Mouse (Mus musculus) liver, embryonic 16.5 days (tissue): ENCODE measurements around the gene Pdss2. TPM values are rescaled to one million over a fixed set of nuclear protein-coding genes. Genes with fewer than 3 reads are reported as not detected.

Source experiments
- ATAC-seq: fragments of 200-750 bp; cut with Nextera tagmentation; 2 replicates; pipeline ENCODE4 v1.8.0; 2017; ENCODE audit warnings: low read depth, mild to moderate bottlenecking, moderate number of reproducible peaks, moderate library complexity
- H3K27ac ChIP-seq: fragments of 300-500 bp; sonication (generic); 2 replicates; pipeline ENCODE4 v1.5.1; 2014; ENCODE audit warnings: mild to moderate bottlenecking, low read length
- H3K27me3 ChIP-seq: fragments of 300-500 bp; sonication (generic); 2 replicates; pipeline ENCODE4 v1.6.1; 2014; ENCODE audit warnings: low read depth, low read length, mixed read lengths; ENCODE audit not compliant: control insufficient read depth, insufficient read depth
- H3K36me3 ChIP-seq: fragments of 300-500 bp; sonication (generic); 2 replicates; pipeline ENCODE4 v1.6.1; 2014; ENCODE audit warnings: mild to moderate bottlenecking; ENCODE audit not compliant: control insufficient read depth, insufficient read depth
- H3K4me1 ChIP-seq: fragments of 300-500 bp; sonication (generic); 2 replicates; pipeline ENCODE4 v1.6.1; 2014; ENCODE audit warnings: low read depth, low read length, mixed read lengths; ENCODE audit not compliant: control insufficient read depth
- H3K4me2 ChIP-seq: fragments of 300-500 bp; sonication (generic); 2 replicates; pipeline ENCODE4 v1.6.1; 2014; ENCODE audit warnings: low read depth, low read length, mixed read lengths
- H3K4me3 ChIP-seq: fragments of 300-500 bp; sonication (generic); 2 replicates; pipeline ENCODE4 v1.5.1; 2014; ENCODE audit warnings: low read depth, mild to moderate bottlenecking, low read length
- H3K9ac ChIP-seq: fragments of 300-500 bp; sonication (generic); 2 replicates; pipeline ENCODE4 v1.6.1; 2014; ENCODE audit warnings: low read depth, low read length
- H3K9me3 ChIP-seq: fragments of 300-500 bp; sonication (generic); replicated peaks from 2 replicates; pipeline ENCODE4 v1.6.1; 2016; ENCODE audit warnings: low read length; ENCODE audit not compliant: control insufficient read depth
- WGBS: fragments of 180-500 bp; shearing (Covaris S2); extraction: QIAGEN DNeasy Blood & Tissue Kit; methylation state at CpG from one replicate; pipeline ENCODE4 v1.1.7; 2014; ENCODE audit not compliant: insufficient replicate concordance; 5-methylcytosine and 5-hydroxymethylcytosine counted together
- polyA plus RNA-seq: library from polyadenylated mRNA; unstranded; fragments of >200 nt; fragmentation: Nextera tagmentation; extraction: Ambion mirVana; gene quantifications from 2 replicates; pipeline ENCODE4 v1.2.1, GENCODE M21; 2015

The Pdss2 gene
- polyA plus RNA-seq, 1 experiment from 2014 or later: 6.4 TPM

DNA sequence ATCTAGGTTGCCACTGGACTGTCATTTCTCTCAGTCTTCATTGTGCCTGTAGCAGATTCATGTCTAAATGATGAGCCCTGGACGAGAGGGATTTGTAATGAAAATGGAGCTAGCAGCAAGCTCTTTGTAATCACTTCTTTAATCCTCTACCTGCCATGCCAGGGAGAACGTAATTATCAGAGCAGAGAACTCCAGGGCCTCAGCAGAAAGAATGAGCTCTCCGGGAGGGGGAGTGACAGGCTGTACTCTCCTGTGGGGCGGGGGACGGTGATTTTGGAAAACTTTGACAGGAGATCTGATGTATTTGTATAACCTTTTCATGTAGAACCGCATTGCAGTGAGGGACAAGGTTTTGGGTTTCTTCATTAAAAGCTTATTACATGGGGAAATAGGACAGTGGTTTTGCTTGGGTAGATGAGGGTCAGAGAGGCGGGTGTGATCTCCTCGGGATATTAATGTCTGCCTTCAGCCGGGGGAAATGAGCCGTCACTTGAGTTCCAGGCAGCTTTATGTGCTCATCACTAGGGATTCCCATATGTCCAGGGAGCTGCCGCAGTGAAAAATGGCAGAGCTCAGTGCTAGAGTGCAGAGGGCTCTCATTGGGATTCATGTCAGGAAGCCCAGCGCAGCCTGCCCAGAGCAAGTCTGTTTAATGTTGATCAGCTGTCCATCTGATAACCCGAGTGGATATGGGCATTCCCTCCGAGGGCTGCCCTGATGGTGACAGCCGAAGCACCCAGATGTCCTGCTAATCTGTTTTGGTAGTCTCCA is 110.8 kb downstream of the Pdss2 start:
- WGBS: 53% methylated on average over 15 of the region's 15 CpGs
- H3K36me3 ChIP-seq: no peaks in the 10 kb centered on the region
- H3K27me3 ChIP-seq: no peaks in the 10 kb centered on the region
- H3K27ac ChIP-seq: no peak overlapping the region
- no peak overlapping the region for H3K4me3 ChIP-seq
- H3K9ac ChIP-seq: no peak overlapping the region
- no peak overlapping the region for H3K4me2 ChIP-seq
- no peaks in the 10 kb centered on the region for H3K4me1 ChIP-seq
- ATAC-seq: no peak
- H3K9me3 ChIP-seq: no peaks in the 10 kb centered on the region

DNA sequence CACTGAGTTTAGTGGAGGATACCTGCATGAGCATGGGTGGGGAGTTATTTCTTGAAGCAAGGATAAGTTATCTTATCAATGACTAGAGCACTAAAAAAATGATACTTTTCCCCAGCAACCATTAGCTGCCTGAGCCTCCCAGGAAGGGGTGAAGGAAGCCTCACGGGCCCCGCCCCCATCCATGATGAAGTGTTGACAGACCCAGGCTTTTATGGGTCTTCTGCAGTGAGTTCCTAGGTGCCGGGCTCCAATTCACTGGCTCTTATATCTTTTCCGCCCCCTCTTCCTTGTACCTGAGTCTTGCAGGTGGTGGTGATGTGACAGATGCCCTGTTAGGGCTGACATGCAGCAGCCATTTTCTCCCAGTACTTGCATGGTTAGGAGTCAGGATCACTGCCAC is 114.6 kb downstream of the Pdss2 start:
- Histone ChIP-seq H3K4me3 (no peak overlapping the region), H3K4me1 (no peaks in the 10 kb centered on the region), H3K9me3 (no peaks in the 10 kb centered on the region), H3K27me3 (no peaks in the 10 kb centered on the region), H3K36me3 (no peaks in the 10 kb centered on the region), H3K27ac (no peak overlapping the region), H3K4me2 (no peak overlapping the region), H3K9ac (no peak overlapping the region)
- 67% methylated on average over 4 of the region's 4 CpGs for WGBS
- no peak for ATAC-seq

DNA sequence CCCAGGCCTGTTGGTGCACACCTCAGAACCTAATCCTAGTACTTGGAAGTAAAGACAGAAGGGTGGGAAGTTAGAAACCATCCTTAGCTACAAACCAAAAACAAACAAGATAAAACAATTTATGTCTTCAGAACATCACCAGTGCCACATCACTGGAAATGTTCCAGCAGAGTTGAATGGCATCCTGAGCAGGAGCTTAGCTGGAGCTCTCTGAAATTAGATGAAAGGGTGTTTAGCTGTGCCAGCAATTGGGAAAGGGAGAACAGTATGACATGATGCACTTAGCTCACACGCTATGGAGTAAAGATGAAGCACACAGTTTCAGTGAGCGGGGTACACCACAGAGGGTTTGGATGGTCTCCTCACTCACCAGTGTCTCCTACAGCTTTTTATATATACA is 115.8 kb downstream of the Pdss2 start:
- Histone ChIP-seq H3K36me3 (no peaks in the 10 kb centered on the region), H3K9ac (no peak overlapping the region), H3K9me3 (no peaks in the 10 kb centered on the region), H3K4me2 (no peak overlapping the region), H3K27ac (no peak overlapping the region), H3K27me3 (no peaks in the 10 kb centered on the region), H3K4me3 (no peak overlapping the region), H3K4me1 (no peaks in the 10 kb centered on the region)
- WGBS: 84% methylated on average over 2 of the region's 2 CpGs
- no peak for ATAC-seq

DNA sequence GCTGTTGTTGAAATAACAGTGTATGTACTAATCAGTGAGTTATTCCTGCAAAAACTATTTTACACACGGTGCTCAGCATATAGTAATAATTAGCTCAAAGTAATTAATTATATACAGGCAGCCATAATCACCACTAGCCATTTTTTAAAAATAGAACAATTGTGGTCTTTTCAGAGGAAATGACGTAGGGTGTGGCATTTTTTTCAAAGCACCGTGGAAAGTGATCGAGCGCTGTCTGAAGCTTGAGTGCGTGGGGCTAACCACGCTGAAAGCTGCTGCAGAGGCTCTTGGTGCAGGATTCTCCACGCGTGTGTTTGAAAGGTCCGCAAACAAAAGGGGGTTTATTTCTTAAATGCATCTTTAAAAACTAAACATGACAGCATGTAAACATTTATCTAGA is 118.5 kb downstream of the Pdss2 start:
- 50% methylated on average over 10 of the region's 10 CpGs for WGBS
- Histone ChIP-seq H3K4me3 (no peak overlapping the region), H3K4me2 (no peak overlapping the region), H3K9ac (no peak overlapping the region), H3K4me1 (no peaks in the 10 kb centered on the region), H3K27me3 (no peaks in the 10 kb centered on the region), H3K36me3 (no peaks in the 10 kb centered on the region), H3K9me3 (no peaks in the 10 kb centered on the region), H3K27ac (no peak overlapping the region)
- no peak for ATAC-seq

DNA sequence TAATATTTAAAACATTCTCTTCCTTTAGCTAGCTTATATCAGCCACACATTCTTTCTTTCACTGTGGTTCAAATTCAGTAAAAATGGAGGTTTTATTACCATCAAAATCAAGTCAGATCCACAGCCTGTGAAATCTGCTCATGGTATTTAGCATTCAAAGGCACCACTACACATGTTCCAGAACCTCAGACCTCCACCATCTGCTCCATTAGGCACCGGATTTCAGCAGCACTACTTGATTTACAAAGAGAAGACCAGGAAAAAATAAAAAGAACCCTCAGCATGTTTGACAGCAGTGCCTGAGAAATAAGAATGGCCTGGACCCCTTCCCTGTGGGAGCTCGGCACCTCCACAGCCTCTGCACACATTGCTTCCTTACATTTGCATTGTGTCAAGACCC is 128.4 kb downstream of the Pdss2 start:
- Histone ChIP-seq H3K27me3 (no peaks in the 10 kb centered on the region), H3K9ac (no peak overlapping the region), H3K4me2 (no peak overlapping the region), H3K4me1 (no peaks in the 10 kb centered on the region), H3K36me3 (no peaks in the 10 kb centered on the region), H3K4me3 (no peak overlapping the region), H3K9me3 (no peaks in the 10 kb centered on the region), H3K27ac (no peak overlapping the region)
- WGBS: 68% methylated on average over 2 of the region's 2 CpGs
- no peak for ATAC-seq

DNA sequence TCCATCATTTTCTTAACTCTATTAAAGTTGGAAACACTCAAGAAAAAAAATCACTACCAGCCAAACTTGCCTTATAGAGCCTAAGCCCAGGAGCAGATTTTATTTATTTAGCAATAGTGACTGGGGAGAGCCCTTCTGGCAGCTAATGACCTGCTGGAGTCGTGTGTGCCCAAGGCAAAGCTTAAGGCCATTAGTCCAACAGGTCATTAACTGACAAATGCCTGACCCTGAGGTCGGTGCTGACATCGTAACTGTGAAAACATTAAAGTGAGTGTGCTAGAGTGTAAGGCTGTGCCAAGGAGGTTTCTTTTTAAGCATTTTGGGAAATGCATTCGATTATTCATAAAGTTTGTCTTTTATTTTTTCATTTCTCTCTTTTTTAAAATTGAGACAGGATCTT is 136.6 kb downstream of the Pdss2 start:
- Histone ChIP-seq H3K9me3 (no peaks in the 10 kb centered on the region), H3K4me3 (no peak overlapping the region), H3K4me1 (no peaks in the 10 kb centered on the region), H3K36me3 (no peaks in the 10 kb centered on the region), H3K27me3 (no peaks in the 10 kb centered on the region), H3K9ac (no peak overlapping the region), H3K4me2 (no peak overlapping the region), H3K27ac (no peak overlapping the region)
- 57% methylated on average over 4 of the region's 4 CpGs for WGBS
- peak; percentile 63 for ATAC-seq

DNA sequence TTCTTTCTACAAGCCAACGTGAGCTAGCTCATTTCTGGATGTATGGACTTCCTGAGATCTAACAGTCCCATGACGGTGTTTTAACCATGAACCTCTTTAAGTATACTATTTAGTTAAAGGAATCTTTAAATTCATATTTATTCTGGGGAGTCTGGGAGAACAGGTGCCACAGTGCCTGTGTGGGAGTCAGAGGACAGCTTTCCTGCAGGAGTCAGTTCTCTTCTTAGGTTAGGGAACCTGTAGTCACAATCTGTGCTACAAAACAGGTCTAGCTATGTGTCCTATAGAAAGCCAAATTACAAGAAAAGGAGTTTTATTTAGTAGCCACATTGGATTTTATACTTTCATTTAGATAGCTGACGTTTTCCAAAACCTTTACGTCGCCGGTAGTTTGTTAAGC is 141.7 kb downstream of the Pdss2 start:
- no peaks in the 10 kb centered on the region for H3K36me3 ChIP-seq
- no peak for ATAC-seq
- no peak overlapping the region for H3K27ac ChIP-seq
- 82% methylated on average over 6 of the region's 6 CpGs for WGBS
- no peak overlapping the region for H3K9ac ChIP-seq
- H3K4me3 ChIP-seq: no peak overlapping the region
- no peaks in the 10 kb centered on the region for H3K4me1 ChIP-seq
- no peak overlapping the region for H3K4me2 ChIP-seq
- no peaks in the 10 kb centered on the region for H3K9me3 ChIP-seq
- H3K27me3 ChIP-seq: no peaks in the 10 kb centered on the region

DNA sequence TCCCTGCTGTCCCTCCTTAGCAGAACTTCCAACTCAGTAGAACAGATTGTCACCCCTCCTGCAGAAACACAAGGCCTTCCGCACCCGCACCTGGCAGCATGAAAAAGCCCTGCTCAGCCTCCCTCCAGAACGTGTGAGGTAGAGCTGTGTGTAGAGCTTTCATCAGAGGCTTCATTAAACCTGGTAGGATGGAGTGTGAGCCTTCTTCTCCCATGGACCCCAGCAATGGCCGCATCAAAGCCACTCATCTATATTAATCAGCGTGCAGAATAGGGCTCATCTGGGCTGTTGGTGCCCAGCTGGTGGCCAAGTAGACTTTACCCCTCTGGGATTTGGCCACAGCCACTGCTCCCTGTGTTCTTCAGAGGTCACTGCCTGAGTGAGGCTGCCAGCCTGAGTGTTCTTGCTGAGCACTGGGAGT is 142.2 kb downstream of the Pdss2 start:
- Histone ChIP-seq H3K27me3 (no peaks in the 10 kb centered on the region), H3K4me1 (no peaks in the 10 kb centered on the region), H3K4me2 (no peak overlapping the region), H3K27ac (no peak overlapping the region), H3K9me3 (no peaks in the 10 kb centered on the region), H3K36me3 (no peaks in the 10 kb centered on the region), H3K9ac (no peak overlapping the region), H3K4me3 (no peak overlapping the region)
- no peak for ATAC-seq
- WGBS: 78% methylated on average over 5 of the region's 5 CpGs

DNA sequence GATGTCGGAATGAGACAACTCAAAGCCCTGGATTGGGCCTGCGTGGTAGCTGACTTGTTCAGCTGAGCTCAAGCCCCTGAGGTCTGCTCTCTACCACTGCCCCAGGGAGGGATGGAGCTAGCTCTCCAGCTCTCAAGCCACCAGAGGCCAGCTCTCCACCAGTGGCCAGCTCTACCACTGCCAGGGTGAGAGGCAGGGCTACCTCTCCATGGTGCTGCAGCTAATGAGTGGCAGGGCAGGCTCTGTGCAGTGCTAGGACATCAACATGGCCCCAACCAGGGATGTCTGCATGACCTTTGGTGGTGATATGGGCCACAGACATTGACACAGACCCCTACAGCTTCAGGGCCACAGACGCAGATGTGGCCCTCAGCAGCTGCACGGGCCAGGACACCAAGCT is 144.6 kb downstream of the Pdss2 start:
- no peak overlapping the region for H3K9ac ChIP-seq
- no peak for ATAC-seq
- no peak overlapping the region for H3K27ac ChIP-seq
- no peaks in the 10 kb centered on the region for H3K36me3 ChIP-seq
- 82% methylated on average over 4 of the region's 4 CpGs for WGBS
- H3K9me3 ChIP-seq: no peaks in the 10 kb centered on the region
- H3K4me3 ChIP-seq: no peak overlapping the region
- H3K4me2 ChIP-seq: no peak overlapping the region
- no peaks in the 10 kb centered on the region for H3K27me3 ChIP-seq
- no peaks in the 10 kb centered on the region for H3K4me1 ChIP-seq
